Mouse (Mus musculus) urinary bladder, postnatal 4 days (tissue): ENCODE measurements around the gene Sox18.

Experiments
- DNase-seq, 2 experiments: peaks; one replicate each; pipeline ENCODE4 v3.0.0; 2021 to 2022; ENCODE audit warnings: low spot score in 2 of 2

Gene Sox18

DNA sequence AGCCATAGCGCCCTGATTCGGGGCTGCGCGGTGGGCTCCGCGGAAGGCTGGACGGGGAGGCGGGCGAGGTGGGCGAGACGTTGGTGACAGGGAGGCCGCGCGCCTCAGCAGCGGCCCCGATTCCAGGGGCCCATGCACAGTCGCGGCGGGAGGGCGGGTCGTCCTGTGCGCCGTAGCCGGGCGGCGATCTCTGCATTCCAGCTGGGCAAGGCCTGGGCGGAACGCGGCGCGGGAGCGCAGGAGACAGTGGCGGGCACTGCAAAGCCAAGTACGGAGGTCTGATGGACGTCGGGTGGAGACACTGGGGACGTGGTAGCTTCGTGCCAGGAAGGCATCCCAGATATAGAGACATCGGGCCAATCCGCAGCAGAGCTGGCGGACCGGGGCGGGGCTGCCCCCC, at the start of gene Sox18:
Gene Sox18, minus strand, starts transcription at position 315 of the 400 bp plus-strand sequence.
- DNase-seq = peak in 1 of 2 experiments; percentile 38

DNA sequence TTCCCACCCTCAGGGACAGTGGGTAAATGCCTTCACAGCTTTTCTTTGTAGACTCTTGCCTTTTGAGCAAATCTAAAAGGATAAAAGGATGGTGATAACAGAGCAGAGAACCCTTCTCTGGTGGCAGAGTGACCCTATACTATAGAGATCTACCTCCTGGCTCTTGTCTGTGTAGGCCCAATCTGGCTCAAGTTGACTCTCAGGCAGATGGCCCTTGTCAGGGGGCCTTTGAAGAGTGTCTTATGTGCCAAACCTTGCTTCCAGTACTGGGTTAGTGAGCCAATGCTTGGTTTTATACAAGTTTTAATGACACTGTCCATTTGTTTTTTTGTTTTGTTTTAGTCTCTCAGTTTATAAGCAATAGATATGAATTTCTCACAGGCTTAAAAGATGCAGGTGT, 49.8 kb upstream of the Sox18 start:
- no peak for DNase-seq

DNA sequence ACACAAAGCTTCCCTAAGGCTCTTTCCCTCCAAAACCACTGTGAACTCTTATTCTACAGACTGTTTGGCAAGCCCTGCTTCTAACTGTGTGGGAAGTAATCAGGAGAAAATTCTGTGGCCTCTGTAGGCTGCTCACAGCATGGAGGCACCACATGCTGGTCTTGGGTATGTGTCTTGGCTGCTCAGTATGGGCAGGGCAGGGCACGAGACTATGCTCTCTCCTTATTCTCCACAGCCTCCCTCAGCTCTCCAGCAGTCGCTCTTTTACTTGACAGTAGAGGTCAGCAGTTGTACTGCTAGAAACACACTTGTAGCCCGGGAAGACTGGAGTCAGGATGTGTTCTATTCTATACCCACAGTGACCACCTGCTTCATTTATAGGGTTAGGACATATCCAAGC, 48.6 kb upstream of the Sox18 start:
- no peak for DNase-seq

DNA sequence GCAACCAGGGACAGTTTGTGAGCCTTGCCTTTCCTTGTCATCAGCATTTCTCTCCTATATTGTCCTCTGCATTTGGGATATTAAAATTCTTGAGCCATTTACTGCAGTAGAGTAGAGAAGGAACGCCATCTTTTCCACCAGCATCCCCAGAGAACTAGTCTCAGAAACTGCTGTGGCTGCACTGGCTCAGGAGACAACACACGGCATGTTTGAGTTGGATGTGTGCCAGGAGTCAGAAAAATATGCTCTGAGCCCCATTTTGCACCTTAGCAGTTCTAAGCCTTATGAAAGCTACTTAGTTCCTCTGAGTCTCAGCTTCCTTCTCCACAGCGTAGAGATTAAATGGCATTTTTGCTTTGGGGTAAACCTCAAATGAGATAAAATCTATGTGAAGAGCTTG, 45.6 kb upstream of the Sox18 start:
- DNase-seq = no peak

DNA sequence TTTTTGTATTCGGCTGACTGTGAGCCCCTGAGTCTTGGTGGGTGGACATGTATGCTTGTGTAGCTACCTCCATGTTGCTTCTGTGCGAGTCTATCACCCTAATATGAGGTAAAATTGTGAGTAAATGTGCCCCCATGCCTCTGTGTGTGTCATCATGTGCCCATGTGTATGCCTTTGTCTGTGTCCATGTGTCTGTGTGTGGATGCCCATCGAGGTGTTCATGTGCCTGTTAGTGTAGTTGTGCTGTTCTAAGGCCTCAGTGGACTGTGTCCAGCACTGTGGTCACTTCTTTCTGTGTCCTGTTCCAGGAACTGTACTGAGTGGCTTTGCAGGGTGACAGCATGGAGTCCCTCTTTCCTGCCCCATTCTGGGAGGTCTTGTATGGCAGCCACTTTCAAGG, 43.9 kb upstream of the Sox18 start:
- DNase-seq = no peak

DNA sequence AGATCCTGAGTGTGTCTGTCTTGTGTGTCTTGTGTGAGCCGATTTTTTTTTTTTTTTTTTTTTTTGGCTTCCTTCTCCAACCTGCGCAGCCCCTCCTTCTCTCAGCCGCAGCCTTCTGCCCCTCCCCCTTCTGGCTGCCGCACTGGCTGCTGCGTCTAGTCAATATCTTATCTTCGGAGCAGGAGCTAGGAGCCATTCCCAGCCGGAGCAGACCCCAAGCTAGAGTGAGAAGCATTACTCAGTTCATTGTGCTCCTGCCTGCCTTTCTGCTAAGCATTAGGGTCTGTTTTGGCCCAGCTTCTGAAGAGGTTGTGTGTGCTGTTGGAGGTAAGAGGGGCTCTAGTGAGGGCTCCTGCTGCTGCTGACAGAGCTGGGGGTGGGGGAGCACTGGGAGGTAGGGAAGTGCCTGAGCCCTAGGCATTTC, 43.5 kb upstream of the Sox18 start, which contains the start of gene Oprl1:
Gene Oprl1, plus strand, starts transcription at position 114 of the 424 bp plus-strand sequence.
- DNase-seq = no peak

DNA sequence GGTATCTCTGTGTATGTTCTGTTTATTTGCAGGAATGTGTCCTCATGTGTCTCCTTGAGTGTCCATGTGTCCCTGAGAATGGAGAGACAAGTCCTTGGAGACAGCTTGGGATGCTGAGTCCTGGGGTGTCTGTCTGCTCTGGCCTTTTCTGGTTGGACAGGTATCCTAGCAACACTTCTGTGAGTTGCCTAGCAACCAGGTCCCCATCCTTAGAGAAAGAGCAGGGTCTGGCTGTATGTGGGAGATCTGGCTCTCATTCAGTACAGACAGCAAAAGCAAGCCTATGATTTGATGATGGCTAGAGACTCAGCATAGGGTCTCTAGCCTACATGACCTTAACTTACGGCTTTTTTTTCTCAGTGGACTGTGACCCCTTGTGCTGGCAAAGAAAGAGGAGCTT, 42.3 kb upstream of the Sox18 start:
- no peak for DNase-seq

DNA sequence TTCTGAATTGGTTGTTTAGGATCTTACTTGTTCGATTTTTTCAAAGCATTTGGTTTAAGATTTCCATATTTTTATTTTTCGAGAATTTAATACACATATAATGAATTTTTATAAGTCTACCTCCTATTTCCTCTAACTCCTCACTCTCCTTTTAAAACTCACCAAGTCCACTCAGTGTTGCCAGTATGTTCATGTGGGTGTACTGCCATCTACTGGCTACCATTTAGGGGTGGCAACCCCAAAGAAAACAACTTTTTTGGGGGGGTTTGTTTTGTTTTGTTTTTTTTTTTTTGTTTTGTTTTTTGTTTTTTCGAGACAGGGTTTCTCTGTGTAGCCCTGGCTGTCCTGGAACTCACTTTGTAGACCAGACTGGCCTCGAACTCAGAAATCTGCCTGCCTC, 35.2 kb upstream of the Sox18 start:
- DNase-seq = no peak

DNA sequence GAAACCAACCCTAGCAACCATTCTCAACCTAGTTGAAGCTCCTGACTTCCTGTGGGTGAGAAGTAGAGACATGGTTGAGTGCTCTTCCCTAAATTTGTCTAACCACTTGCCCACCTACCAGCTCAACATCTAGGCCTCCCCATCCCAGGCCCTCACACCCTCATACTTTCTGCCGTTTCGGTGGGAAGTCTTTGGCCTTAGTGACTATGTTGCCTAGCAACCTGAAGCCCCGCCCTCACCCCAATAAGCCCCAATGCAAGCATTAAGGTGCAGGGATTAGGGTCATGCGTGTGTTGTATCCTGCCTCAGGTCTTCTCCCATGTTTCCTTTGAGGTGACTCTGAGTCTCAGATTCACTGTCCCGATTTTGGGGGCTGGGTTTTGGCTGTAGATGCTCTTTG, 26.8 kb upstream of the Sox18 start, which contains the start of gene Lkaaear1:
Gene Lkaaear1, minus strand, starts transcription at position 202 of the 400 bp plus-strand sequence.
- no peak for DNase-seq

DNA sequence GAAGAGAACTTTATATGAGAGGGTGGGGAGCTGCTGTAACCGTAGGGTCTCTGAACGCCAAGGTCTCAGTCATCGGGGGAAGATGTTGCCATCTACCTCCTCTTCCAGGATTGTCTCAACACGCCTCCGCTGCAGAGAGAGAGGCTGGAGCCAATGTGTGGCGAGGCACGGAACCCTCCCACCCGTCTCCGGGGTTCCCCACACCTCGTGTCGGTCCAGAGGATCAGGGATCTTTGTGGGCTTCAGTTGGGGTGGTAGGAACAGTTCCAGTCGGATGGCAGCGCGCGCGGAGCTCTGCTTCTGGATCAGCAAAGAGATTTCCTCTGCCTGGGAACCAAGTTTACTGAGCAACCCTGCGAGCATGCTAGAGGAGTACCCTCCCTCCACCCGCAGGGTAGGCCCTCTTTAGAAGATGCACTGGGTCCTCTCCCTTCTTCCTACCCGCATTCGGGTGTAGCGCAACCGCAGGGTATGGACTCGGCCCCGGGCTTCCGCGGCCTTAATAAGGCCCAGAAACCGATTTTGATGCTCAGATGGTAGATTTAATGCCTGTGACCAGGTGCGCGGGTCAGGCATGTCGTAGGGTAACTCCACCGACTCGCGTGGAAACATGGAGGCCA, 25.5 kb upstream of the Sox18 start:
- peak in 1 of 2 experiments; percentile 57 for DNase-seq

DNA sequence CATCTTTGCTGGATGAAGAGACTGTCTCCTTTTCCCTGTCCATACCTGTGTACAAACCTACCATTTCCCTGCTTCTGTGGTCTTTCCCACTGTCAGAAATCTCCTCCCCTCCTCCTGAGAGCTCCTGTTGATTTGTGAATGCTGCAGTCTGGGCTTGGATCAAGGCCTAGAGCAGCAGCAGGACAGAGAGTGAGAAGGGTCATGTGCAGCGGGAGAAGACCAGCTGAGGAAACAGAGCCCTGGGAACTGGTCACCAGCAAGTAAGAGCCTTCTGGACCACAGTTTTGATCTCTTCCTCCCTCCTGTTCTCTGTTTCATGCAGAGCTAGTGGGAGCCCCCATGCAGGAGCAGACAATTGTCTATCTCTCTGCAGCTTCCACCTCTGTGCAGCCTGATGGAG, 24.3 kb upstream of the Sox18 start:
- peak in 1 of 2 experiments; percentile 50 for DNase-seq

DNA sequence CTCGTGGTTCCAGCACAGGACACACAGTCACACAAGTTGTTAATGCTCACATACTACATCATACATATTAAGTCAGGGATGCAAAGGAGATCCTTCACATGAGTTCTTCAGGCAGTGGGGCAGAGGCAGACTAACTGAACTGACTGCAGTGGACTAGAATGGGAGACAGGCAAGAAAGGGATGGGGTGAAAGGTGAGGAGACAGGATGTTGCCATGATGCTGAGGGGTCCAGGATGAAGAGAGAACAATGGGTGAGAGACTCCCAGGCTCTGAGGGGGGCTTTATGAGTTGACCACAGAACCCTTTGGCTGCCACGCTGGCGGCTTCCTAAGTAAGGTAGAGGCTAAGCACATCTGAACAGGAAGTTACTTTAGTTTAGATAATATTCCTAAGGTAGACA, 23.1 kb upstream of the Sox18 start:
- peak in 1 of 2 experiments; percentile 42 for DNase-seq

DNA sequence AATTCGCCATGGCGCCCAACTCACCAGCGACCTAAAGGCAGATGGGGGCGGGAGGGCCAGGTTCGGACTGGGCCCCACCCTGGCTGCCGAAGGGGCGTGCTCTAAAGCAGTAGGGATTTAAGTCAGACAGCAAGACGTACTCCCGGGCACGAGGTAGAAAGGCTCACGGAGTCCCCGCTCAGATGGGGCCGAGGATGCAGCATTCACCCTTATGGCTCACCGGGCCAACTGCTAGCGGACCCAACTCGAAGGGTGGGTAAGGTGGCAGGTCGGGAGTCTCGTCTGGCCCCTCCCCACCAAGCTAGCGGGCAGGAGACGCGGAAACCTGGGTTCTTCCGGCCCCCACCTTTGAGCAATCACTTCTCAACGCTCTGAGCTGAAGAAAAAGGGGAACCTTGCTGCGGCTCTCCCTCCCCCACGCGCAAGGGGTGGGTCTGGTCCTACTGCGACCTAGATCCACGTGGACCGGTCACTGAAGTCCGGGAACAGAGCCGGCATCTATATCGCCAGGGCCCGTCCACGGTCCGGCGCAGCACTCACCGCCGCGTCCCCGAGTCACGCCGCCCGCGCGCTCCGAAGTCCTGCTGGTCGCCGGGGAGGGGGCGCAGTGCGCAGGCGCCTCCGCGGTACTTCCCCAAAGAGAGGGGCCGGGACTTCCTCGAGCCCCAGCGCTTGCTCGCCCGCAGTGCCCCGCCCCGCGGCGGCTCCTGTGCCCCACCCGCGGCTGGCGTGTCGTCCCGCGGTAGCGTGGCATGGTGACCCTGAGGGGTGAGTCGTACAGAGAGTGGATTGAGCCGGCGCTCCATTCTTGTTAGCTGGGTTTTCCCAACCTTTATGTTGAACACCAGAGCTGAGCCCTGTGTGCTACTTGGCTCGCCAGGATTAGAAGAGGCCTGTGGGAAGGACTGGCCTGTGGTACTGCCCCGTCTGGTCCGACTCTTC, 22.2 kb upstream of the Sox18 start, which contains the start of gene Rgs19:
Gene Rgs19, minus strand, starts transcription at position 639 of the 942 bp plus-strand sequence.
- DNase-seq = peak; percentile 78

DNA sequence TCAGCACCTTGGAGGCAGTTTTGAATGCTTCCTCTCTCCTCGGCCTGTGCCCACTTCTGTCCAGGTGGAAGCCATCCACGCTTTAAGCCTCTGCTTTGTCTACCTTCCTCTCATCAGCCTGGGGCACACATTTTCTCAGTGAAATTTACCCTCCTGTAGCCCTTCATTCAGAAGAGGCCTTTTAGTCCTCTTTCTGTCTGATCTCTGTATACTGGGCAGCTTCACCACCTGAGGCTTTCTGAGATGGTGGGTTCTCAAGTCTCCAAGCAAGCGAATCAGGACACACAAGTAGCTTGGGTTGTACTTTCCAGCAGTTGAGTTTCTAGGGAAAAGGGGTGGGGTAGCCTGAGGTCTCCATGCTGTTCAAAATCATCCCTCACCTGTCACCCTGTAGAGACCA, 20.9 kb upstream of the Sox18 start:
- no peak for DNase-seq

DNA sequence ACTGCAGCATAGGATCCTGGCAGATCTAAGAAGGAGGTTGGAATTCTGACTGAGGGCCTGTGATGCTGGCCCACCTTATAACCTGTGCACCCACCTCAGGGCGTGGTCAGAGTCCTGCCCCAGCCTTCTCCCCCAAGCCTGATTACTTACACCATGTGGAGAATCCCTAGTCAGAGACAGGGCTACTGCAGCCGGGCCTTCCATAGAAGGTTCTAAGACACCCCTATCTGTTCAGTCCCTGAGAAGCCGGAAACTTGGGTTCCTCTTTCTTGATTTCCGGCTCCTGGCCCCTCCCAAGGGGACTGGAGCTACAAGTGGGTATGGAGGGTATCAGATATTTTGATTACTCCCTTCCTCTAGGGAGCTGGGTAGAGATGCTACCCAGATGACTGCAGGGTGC, 20.1 kb upstream of the Sox18 start:
- DNase-seq = peak in 1 of 2 experiments; percentile 47

DNA sequence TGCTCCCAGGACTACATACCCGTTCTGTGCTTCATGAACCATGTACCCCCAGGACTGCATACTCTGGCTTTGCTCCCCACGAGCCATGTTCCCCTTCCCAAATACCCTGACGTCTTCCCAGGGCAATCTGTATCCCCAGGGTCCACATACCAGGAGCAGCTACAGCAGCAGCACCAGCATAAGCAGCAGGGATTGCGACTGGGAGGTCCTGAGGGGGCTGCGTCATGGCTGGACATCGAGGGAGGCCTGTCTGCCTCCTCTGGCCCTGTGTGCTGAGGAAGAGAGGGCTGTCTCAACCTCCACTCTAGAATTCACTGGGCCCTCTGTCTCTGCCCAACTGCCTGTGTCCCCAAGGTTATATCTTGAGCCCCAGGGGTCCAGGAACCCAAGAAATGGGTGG, 19.6 kb upstream of the Sox18 start:
- DNase-seq = peak in 1 of 2 experiments; percentile 51

DNA sequence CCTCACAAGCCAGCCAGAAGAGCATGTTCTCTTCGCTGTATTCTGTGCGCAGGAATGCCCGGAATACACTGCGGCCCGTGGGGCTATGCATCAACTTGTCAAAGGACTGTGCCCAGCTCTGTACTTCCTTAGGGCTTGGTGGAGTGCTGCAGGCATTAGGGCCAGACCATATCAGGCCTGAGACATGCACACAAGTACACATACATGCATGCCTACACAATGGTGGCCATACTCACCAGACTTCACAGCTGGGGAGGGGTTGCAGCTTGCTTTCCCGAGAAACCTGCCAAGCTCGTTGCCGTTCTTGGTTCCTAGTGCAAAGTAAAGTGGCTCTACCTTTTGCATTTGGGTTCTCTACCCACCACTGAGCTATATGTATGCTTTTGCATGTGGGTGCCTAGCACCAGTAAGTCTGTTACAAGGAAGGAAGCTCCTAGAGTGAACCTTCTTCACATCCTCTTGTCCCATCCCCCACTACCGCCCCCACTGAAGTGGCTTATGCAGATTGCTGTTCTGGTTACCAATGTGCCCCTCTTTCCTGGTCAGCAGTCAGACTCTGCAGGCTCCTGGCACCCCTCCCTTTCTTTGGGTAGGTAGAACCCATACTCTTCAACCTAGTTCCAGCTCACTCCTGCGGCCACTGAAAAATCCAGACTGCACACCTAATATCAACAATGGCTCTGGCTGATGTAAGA, 18.2 kb upstream of the Sox18 start:
- DNase-seq = peak in 1 of 2 experiments; percentile 55

DNA sequence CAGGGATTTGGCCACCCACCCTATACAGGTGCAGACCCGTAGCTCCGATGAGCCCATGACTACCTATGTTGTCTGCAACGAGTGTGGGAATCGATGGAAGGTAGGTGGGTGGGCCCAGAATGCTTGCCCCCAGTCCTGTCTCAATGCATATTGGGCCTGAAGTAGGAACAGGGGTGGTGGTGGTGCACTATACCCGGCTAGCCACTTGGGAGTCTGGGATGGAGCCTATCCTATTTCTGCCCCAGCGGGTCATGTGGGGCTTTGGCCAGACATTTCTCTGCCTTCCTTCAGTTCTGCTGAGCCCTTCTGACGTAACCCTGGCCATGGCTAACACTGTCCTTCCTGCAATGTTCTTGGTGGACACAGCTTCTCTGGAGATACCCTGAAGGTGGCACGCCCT, 16.1 kb upstream of the Sox18 start:
- DNase-seq = peak in 1 of 2 experiments; percentile 44

DNA sequence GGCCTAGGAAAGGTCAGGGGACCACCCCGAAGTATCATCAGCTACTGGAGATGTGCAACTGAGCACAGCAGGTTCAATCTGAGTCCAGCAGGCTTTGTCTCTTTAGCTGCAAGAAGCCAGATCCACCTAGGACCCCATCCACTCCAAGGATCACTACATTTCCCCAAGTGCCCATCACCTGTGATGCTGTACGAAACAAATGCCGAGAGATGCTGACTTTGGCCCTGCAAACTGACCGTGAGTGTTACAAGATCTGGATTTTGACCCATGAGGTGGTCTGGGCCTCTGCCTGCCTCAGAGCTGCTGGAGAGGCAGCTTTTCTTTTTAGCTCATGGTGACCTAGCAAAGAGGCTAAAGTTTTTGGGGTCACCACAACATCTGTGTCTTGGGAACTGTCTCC, 14.2 kb upstream of the Sox18 start:
- DNase-seq = no peak

DNA sequence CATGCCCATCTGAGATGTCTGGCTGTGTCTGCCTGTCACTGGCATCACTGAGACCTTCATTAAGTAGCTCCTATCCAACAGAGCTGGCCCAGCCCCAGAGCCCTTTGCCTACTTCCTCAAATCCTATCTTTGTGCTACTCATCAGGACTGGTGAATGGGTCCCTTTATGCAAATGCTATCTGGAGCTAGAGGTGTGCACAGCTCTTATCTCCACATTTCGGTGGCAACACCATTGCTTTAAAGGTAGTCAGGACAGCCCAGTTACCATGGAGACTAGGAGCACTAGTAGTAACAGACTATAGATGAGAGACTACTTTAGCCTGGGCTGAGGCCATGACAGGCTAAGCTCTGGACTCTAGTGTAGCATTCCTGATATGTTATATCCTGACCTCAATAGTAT, 13.3 kb upstream of the Sox18 start:
- no peak for DNase-seq

DNA sequence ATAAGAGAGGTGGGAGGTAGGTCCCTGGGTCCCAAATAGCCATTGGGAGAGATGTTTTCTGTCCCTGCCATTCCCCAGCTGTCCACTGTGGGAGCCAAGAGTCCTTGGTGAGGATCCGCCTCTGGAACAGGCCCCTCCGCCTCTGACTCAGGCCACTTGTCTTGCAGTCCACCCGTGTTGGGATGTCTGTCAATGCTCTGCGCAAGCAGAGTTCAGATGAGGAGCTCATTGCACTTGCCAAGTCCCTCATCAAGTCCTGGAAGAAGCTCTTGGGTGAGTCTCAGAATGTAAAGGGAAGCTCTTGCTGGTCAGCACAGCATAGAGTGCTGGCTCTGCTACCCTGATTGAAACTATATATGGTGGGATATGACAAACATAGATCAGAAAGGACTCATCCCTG, 11.9 kb upstream of the Sox18 start:
- DNase-seq = no peak

DNA sequence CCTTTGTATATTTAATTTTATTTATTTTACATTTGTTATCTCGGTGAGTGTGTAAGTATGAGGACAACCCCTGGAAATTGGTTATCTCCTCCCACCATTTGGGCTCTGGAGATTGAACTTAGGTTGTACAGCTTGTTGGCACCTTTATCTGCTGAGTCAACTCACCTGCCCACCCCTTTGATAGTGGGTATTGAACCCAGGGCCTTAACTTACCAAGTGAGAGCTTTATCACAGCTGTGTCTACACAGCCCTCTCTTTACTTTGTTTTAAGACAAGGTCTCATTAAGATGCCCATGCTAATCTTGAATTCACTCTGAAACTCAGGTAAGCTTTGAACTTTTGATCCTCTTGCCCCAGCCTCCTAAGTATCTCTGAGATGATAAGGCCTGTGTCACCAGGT, 10.5 kb upstream of the Sox18 start:
- DNase-seq = no peak
